Mouse (Mus musculus) embryo, embryonic 9.5 days (tissue): ENCODE measurements around the gene C1qc.

Experiments
- DNase-seq: peaks from one replicate; pipeline ENCODE4 v3.0.0-alpha.2; 2017; ENCODE audit errors: extremely low spot score

C1qc gene

DNA sequence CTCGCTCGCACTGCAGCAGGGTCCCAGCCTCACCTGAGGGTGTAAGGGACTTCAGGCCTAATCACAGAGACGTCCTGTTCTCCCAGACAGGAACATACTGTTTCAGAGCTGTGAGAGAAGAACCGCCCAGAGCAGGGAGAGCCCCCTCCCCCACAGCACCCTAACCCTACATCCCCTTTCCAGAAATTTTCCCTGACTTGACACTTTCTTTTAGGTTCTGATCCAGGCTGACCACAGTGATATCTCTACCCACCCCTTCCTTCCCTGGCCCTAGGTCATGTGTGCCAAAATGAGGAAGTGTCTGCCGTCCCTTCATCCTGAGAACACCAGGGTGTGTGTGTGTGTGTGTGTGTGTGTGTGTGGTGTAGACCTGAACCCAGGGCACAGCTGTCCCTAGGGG is at the start of gene C1qc:
Gene C1qc, minus strand, starts transcription at position 255 of the 400 bp plus-strand sequence.
- no peak for DNase-seq

DNA sequence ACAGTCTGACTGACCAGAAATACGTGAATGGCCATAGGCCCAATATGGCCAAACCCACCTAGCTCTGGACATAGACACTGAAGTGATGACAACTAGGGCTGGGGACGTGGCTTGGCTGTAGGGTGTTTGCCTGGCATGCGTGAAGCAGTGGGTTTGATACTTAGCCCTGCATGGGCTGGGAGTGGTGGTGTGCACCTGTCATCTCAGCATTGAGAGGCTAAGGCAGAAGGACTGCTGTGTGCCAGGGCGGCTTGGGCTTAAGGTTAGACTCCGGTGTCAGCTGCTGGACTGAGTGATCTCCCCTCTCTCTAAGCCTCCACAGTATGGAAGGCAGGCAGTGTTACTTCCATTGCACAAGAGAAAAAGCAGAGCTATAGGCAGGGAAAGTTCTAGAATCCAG is 45.1 kb upstream of the C1qc start:
- DNase-seq: no peak

DNA sequence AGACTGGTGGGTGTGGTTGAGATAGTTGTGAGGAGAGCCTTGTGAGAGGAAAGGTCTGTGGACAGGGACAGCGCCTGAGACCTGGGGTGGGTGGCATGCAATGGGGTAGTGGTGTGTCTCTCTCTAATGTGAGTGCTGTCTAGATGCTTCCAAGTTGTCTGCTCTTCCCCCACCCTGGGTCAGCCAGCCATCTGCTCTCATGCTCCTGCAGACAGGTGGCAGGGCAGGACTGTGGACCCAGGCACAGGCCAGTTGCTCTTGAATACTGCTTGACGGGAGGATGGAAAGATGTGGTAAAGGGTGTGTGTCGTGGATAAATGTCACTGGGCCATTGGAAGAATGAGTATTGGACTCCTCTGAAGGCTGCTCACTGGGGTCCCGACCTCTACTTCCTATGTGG is 44.5 kb upstream of the C1qc start:
- no peak for DNase-seq

DNA sequence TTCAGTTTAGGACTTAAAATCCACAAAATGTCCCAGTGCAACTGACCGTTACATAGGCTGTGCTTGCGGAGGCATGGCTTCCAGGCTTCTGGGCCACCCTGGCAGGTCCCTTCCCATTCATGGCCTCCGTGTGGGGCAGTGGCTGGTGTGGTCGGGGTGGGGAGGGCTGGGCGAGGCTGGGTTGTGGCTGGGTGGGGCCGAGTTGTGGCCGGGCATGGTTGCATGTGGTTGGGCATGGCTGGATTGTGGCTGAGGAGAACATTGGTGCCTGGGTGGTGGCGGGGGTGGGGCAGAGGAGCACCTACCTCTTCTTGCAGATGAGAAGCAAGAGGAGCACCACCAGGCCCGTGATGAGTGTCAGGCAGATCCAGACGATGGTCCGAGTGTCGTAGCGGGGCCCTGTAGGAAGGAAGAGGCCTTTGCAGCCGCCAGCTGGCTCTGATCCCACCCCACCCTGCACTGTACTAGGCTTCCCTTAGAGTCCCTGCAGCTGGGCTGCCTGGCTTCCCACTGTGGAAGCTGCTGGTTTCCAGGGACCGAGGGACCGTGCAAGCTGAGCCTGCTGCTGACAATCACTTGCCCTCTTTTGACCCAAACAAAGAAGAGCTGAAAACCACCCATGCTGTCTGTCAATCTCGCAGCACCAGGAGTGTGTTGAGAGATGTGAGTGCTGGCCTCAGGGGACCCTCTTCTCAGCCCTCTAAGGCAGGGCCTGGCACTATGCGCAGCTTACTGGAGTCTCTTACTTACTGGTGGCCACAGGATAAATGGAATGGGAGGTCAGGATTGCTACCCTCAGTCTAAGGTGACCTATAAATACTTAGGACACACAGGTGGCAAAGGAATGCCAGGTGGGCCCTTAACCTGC is 42.1 kb upstream of the C1qc start:
- no peak for DNase-seq

DNA sequence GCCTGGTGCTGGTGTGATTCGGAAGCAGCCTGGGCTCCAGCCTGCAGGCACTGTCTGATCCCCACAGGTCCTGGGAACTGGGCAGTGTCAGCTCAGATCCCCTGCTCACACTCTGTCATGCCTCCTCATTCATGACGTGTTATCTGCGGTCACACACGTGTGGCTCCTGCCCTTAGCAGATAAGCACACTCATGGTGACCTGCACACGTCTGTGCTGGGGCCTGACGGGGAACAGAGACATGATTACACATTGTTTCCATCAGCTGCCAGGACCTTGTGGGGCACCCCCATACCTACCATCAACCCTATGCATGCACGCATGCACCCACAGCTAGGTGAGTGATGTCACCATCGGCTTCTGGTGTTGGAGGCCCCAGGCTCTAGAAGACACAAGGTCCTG is 37.6 kb upstream of the C1qc start:
- DNase-seq: no peak

DNA sequence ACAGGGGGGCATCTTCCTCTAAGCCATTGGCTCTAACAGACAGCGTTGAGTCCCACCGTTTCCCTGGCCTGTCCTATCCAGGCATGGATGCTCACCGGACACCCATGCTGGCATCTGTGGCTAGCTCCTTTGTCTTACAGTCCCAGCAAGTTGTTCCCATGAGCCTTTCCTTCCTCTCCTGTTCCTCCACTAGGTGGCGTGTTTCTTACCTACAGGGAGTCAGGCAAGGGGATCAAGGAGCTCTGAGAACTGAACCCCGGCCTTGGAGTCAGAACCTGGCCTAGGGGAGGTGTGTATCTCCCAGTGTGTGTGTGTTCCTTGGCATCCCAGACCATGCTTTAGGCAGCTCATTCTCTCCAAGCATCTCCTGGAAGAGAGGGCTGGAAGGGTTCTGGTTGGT is 36.1 kb upstream of the C1qc start:
- DNase-seq: peak; percentile 52

DNA sequence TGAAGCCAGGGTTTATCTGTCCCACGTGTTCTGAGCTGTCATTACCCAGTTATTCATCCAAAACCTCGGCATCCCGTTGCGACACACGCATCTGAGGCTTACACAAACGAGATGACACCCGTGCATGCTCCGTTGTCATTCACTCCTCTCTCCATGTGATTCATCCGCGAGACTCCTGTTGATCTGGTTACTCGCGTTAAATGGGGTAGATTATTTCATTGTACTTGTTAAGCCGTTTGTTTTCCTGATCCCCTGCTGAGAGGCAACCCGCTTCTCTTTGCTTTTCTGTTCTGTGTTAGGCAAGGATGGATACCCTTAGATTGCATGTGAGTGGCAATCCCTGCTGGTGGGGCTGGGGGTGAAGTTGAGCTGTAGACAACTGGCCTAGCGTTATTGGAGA is 32.9 kb upstream of the C1qc start:
- no peak for DNase-seq

DNA sequence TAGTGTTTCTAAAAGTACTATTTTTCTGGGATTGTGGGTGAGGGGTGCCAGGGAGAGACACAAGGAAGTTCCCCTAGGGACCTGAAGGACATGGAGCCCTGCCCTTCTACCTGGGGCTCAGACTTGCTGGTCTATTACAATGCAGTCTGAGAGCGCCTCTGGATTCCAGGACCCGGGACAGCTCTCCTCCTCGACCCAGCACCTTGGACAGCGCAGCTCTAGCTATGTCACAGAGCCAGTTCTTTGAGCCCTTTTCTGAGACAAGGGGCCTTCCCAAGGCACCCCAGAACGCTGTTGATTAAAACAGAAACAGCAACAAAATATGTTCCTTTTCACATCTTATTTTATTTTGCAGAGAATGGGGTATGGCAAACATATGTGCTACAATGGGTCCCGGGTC is 31.7 kb upstream of the C1qc start:
- DNase-seq: peak; percentile 82

DNA sequence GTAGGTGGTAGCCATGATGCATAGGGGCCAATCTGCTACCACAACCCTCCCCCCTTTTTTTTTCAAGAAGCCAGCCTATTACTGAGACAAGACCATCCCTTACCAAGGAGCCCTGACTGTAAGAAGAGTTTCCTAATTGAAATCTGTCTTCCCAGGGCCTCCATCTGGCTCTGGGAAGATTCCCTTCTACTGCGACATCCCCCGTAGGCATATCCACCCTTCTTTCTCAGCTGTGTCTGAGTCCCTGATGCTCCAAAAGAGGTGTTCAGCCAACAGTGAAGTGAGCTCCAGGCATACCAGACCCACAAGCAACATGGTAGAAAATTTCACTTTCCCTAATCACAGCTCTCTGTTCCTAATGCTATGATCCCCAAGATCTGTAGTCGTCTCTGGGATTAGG is 26.7 kb upstream of the C1qc start:
- DNase-seq: no peak

DNA sequence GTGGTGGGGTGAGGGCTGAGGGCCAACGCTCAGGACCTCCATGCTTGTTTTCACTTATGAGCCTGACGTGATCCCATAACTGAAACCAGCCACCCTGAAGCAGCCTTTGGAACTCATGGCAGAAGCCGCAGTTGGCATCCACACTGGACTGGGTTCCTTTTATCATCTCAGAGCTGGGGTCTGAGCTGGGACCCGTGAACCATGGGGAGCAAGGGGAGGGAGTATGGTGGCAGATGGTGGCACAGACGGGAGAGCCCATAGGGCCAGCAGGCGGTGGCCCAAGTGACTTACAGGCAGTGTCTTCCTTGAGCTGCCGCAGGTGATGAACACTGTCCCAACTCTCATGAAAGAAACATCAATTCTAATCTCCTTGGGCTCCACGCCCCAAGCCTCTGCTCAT is 26.0 kb upstream of the C1qc start:
- no peak for DNase-seq

DNA sequence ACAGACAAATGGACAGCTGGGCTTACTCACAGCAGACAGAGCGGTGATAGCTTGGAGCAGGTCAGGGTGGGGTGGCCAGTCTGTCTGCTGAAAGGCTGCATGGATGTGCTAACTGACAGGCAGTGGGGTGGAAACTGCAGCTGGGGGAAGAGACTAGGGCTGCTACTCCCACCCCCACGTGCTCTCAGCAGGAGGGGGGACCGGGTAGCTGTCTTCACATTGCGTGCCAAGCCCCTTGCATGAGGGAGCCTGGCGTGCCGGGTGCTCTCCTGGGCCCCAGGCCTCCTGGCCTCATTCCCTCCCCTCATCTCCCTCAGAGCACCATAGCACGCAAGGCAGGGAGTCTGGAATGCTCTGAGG is 24.3 kb upstream of the C1qc start:
- no peak for DNase-seq

DNA sequence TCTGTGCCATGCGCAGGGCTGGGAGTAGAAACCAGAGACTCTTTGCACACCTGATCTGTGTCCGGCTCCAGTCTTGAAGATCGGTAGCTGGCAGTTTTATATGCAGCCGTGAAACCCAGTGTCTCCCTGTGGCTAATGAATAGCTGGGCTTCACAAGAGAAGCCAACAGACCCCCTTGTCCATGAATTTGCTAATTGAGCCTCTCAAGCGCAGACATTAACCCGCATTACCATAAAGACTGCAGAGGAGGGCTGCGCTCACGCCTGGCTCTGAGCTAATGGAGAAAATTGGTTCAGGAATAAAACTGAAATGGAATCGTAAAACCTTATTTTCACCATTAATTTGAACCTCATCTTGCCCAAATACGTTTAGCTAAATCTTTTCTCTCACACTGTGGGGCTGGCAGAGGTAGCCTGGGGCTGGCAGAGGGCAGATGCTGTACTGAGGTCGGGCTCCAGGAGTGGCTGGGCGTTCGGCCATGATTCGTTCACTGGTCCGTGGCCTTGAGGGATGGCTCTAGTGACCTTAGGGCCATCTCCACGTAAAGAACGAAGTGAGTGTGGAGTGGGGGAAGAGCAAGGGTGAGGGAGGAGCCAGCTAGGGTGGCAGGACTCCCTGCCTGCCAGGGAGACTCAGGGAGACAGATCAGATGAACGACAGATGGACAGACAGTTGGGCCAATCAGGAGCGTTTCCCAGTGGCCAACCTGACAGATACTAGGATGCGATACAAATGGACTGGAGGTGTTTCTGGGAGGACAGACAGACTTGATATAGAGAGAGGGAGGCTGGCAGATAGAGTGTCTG is 23.7 kb upstream of the C1qc start:
- DNase-seq: no peak

DNA sequence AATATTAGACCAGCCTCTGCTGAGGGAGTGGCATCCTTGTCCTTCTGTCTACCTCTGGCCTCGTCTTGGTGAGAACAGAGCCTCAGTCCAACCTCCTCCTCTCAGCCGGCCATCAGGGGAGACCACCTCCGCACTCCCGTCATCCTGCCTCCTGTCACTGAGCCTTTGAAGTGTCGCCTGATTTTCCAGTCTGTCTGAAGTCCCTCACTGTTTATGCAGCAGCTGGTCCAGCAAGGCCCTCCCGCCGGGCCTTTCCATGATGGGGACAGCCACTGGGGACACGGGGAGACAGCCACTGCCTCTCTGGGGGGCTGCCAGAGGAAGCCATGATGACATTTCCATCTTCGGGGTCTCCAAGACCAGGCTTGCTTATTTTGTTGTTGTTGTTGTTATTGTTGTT is 20.0 kb upstream of the C1qc start:
- no peak for DNase-seq

DNA sequence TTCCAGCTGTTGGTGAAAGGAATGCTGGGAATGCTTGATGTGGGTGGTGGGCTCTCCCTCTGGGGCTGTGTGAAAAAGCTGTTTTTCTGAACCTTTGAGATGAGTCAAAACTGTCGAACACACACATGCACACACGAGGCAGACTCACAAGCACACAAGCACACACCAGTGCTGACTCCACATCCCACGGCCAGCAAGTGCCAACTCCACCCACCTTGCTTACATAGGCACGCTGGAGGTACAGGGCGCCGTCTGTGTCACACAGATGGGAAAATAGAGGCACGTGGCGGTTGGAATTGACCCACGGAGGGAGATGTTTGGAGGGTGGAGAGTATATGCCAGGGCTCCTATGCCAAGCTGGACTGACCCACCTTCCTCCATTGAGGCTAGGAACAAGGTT is 18.9 kb upstream of the C1qc start:
- DNase-seq: no peak

DNA sequence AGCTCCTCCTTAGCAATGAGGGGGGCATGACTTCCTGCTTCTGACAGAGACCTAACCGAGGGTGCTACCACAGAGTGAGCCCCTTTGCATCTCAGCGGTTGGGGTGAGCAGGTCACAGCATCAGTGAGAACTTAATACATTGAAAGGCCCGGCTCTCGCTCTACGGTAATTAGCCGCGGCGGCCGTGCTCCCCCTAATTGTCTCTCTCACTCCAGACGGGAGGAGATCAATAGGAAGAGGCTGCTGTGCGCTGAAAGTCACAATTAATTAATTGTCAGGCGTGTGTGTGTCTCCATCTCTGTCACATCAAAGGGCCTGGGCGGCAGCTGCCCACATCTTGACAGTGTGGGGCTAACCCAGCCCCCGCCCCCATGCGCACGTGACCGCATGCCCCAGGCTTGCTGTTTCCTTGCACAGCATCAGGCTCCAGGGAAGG is 18.4 kb upstream of the C1qc start:
- DNase-seq: peak; percentile 29

DNA sequence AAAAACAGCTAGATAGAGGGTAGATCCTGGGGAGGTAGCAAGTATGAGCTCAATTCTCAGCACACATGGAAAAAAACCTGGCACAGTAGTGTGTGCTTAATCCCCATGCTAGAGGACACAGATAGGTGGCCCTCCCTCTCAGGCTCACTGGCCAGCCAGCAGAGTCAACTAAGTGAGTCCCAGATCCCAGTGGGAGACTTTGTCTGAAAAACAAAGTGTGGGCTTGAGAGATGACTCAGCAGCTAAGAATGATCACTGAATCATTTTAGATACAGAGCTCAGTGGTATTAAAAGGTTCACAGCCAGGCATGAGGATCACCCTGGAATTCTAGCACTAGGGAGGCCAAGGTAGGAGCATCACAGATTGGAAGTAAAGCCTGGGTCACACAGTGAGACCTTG is 14.9 kb upstream of the C1qc start:
- DNase-seq: no peak

DNA sequence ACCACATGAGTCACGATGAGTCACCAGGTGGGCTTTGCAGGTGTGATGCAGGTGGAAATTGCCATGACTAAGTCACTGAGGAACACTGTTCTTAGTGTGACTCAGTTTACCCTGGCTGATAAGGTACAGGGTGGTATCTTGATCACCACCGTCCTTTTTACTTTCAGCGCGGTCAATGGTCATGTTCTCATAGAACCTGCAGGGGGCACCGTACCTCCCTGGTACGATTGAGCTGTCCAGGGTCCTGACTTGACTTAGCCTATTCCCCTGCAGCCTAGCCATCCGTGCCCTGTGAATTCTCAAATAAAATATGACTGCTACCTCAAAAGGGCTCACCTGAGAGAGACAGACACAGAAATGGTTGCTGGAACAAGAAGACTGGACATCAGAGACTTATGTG is 14.2 kb upstream of the C1qc start:
- peak; percentile 64 for DNase-seq

DNA sequence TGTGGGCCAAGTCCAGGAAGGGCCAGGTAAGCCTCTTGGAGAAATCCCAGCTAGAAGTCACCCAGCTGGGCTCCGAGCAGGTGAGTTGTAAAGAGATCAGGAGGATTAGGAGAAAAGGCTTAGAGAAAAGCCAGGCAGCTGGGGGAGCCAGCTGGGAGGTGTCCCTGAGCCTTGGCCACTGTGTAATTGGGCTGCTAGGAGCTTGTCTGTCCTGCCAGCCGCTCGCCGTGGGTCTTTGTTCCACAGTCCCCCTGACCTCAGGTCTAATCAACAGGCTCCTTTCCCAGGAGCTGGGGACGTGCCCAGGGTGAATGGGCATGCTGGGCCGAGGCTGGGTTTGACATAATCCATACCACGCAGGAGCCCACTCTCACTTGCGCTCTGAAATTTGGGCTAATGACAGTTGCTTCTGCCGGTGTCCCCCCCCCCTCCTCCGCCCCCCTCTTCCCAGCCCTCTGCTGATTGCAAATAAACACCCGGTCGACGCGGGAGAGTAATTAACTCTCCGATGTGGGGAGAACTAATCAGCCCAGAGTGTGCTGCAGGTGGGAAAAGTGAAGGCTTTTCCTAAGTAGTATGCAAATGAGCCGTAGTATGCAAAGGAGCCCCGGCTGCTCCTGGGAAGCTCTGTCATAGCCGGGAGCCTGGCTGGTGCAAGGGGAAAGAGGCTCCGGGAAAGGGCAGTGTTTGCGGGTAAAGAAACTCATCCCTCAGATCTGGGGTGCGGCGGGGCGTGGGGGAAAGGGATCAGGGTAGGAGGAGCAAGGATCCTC is 12.1 kb upstream of the C1qc start:
- DNase-seq: no peak

DNA sequence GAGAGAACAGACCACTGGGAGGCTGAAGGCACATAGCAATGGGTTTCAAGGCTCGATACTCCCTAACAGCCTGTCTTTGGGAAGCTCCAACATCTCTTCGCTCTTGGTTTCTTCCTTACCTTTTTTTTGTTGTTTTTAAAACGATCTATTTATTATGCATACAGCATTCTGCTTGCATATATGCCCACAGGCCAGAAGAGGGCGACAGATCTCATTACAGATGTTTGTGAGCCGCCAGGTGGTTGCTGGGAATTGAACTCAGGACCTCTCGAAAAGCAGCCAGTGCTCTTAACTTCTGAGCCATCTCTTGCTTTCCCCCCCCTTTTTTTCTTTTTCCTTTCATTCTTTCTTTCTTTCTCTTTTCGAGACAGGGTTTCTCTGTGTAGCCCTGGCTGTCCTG is 6.3 kb upstream of the C1qc start:
- no peak for DNase-seq

DNA sequence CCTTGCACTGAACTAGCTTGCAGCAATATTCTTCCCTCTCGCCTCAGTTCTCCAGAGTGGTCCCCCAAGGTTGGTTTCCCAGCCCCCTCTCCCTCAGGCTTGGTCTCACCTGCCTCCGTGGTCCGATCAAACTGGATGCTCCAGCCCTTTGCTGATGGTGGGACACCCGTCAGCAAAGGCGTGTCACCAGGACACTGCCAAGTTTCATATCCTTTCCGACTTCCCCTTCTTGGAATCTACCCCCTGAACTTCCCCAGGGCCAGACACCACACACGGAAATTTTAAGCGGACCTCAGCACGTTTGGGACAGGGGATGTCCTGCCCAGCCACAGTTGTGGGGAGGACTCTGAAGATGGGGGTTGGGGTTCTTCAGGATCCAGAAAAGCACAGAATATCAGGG is 5.8 kb upstream of the C1qc start, which contains the start of gene C1qa:
Gene C1qa, minus strand, starts transcription at position 167 of the 400 bp plus-strand sequence.
- no peak for DNase-seq

DNA sequence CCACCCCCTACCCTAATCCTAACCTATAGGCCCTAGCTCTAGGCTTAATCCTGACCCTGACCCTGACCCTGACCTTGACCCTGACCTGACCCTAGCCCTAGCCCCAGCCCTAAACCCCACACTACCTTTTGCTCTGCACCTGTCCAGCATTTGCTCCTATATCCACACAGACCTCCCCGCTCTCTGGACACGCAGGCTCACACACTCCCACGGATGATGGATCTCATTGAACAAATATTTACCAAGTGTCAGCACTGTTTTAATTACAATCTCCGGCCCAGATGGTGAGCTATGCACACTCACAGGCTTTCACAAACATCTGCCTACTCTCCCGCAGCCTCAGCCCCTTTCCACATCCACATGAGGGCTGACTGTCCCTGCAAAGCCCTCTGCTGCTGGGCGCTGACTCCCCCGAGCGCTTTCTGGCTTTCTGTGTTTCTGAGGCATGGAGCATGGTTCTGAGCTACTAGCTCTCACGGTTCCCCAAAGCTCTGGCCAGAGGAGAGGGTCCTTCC is 5.3 kb upstream of the C1qc start:
- no peak for DNase-seq

DNA sequence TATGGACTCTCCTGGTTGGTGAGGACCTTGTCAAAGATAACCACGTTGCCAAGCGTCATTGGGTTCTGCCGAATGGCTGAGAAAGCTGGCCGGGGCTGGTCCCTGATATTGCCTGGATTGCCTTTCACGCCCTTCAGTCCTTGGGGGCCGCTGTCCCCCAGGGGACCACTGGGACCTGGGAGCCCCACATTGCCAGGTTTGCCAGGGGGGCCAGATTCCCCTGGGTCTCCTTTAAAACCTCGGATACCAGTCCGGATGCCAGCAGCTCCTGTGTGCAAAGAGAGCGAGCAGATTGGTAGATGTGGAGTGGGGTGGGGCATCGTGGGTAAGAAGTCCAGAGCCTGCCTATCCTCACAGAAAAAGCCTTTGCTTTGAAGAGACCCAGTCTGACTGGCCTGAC is 3.6 kb upstream of the C1qc start:
- DNase-seq: no peak
